Mouse (Mus musculus): ENCODE measurements around the gene Immp2l. TPM values are rescaled to one million over a fixed set of nuclear protein-coding genes. Genes with fewer than 3 reads are reported as not detected.

Immp2l gene
- polyA plus RNA-seq, 1 experiment from 2014 or later: 20.5 TPM

DNA sequence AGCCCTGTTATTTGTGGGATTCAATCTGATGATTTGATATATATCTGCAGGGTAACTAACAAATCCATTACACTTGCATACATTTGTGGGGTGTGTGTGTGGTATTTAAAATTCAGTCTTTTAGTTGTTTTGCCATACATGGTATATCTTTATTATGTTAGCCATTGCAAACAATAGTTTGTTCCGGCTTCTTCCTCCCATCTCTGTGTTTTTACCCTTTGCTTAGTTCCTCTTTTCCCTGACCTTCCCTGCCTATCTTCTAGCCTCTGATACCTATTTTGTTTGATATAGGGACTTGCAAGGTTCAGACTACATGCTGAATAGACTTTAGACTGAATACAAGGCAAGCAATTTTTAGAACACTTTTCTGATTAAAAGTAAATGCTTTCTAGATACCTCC lies 254.0 kb downstream of the Immp2l start:
- DNase-seq (ENCODE audit: low spot score) (no peak), ATAC-seq (replicated peaks; ENCODE audit: low FRiP score, low TSS enrichment, low read depth) (no peak)
- Histone ChIP-seq H3K9ac (ENCODE audit: low read length) (no peak overlapping the region), H3K9me3 (ENCODE audit: control insufficient read depth, low read length) (no peaks in the 10 kb centered on the region), H3K4me1 (replicated peaks; ENCODE audit: control insufficient read depth, insufficient read depth, low read length) (no peaks in the 10 kb centered on the region), H3K27me3 (replicated peaks; ENCODE audit: control insufficient read depth, insufficient read depth, low read length) (no peaks in the 10 kb centered on the region), H3K36me3 (ENCODE audit: control insufficient read depth, insufficient read depth, low read length) (no peaks in the 10 kb centered on the region), H3K27ac (ENCODE audit: low read depth) (no peak overlapping the region), H3K4me2 (ENCODE audit: low read length) (no peak overlapping the region), H3K4me3 (ENCODE audit: low read depth, low read length) (no peak overlapping the region)
- whole genome bisulfite sequencing: 91% methylated on average over 1 of the region's 1 CpGs

DNA sequence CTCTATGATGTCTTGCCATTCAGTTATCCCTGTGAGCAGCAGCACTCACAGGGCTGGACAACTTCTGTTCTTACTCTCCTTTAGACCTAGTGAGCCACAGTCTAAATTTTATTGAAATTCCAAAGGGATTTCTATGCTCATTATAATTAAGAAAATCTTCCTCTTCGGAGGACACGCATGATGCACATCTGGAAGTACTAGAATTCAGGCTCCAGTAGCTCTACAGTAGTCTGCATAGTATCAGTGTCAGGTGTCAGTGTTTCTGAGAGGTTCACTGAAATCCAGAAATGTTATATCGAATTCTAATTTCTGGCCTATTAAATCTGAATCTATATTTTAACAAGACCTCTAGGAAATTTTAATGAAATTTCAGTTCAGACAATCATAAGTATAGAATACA lies 265.2 kb downstream of the Immp2l start:
- WGBS: 73% methylated on average over 3 of the region's 3 CpGs
- Histone ChIP-seq H3K4me2 (ENCODE audit: low read length) (no peak overlapping the region), H3K27ac (ENCODE audit: low read depth) (no peak overlapping the region), H3K9me3 (ENCODE audit: control insufficient read depth, low read length) (no peaks in the 10 kb centered on the region), H3K4me1 (replicated peaks; ENCODE audit: control insufficient read depth, insufficient read depth, low read length) (peaks cover 4% of the 10 kb centered on the region; the same call in 1 of the 2 replicates), H3K9ac (ENCODE audit: low read length) (no peak overlapping the region), H3K4me3 (ENCODE audit: low read depth, low read length) (no peak overlapping the region), H3K36me3 (ENCODE audit: control insufficient read depth, insufficient read depth, low read length) (no peaks in the 10 kb centered on the region), H3K27me3 (replicated peaks; ENCODE audit: control insufficient read depth, insufficient read depth, low read length) (no peaks in the 10 kb centered on the region)
- DNase-seq (ENCODE audit: low spot score): no peak
- ATAC-seq (replicated peaks; ENCODE audit: low FRiP score, low TSS enrichment, low read depth): no peak

DNA sequence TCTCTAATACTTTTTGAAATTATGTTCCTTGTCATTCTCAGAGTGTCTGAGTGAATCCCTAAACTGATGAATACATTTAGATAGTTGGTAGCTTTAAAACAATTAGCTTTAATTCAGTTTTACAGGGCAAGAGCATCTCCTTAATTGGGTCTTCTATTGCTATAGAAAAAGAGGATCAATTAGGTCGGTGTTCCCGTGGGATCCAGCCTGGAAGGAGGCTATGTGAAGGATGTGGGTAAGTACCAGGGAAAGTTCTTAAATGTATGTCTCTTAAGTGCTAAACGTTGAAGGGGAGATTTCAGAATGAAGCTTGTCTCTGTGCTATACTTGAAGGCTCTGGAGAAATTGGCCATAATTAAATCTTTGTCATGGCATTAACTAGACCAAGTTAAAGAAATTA lies 283.1 kb downstream of the Immp2l start:
- H3K4me2 ChIP-seq (ENCODE audit: low read length): no peak overlapping the region
- no peaks in the 10 kb centered on the region for H3K27me3 ChIP-seq (replicated peaks; ENCODE audit: control insufficient read depth, insufficient read depth, low read length)
- H3K27ac ChIP-seq (ENCODE audit: low read depth): no peak overlapping the region
- H3K36me3 ChIP-seq (ENCODE audit: control insufficient read depth, insufficient read depth, low read length): no peaks in the 10 kb centered on the region
- DNase-seq (ENCODE audit: low spot score): no peak
- H3K4me1 ChIP-seq (replicated peaks; ENCODE audit: control insufficient read depth, insufficient read depth, low read length): no peaks in the 10 kb centered on the region
- H3K4me3 ChIP-seq (ENCODE audit: low read depth, low read length): no peak overlapping the region
- WGBS: 75% methylated on average over 3 of the region's 3 CpGs
- no peaks in the 10 kb centered on the region for H3K9me3 ChIP-seq (ENCODE audit: control insufficient read depth, low read length)
- H3K9ac ChIP-seq (ENCODE audit: low read length): no peak overlapping the region
- ATAC-seq (replicated peaks; ENCODE audit: low FRiP score, low TSS enrichment, low read depth): no peak

DNA sequence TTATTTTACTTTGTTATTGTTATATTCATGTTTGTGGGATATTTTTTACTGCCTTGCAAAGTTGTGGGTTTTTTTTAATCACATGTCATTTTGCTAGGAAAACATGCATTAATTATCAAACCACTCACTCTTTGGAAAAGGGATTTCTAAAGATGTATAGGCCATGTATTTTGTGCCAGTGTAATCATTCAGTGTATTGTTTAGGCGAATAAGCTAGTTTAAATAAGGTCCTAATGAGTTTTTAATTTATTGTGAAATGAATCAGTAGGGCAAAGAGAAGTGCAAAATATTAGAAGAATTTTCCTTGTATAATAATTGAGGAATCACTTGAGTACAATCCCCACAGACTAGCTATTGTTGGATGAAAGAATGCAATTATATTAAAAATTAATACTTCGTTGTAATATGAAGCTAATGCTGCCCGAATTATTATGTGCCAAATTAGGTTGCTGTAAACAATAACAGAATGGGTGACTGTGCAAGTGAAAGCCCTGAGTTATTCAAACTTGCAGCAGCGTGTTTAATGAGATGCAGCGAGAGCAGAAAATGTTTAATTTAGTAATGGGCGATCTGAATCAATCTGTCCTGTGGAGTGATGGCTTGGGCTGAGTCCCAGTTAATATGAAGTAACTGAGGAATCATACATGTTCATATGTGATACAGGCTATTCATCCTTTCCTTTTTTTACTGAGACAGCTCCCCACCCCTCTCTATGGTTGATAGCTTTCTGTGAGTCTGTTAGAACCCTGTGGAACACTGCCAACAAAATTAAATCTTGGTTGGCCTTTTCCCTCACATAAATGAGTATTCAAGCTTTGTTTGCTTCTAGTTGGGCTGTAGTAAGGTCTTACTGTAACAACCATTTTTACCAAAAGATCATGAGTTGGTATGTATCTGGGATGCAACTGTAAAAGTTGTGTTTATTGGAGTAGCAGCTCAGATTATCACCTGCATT lies 285.1 kb downstream of the Immp2l start:
- H3K27me3 ChIP-seq (replicated peaks; ENCODE audit: control insufficient read depth, insufficient read depth, low read length): no peaks in the 10 kb centered on the region
- no peak overlapping the region for H3K9ac ChIP-seq (ENCODE audit: low read length)
- DNase-seq (ENCODE audit: low spot score): no peak
- H3K4me2 ChIP-seq (ENCODE audit: low read length): no peak overlapping the region
- 87% methylated on average over 6 of the region's 6 CpGs for WGBS
- no peak for ATAC-seq (replicated peaks; ENCODE audit: low FRiP score, low TSS enrichment, low read depth)
- H3K9me3 ChIP-seq (ENCODE audit: control insufficient read depth, low read length): no peaks in the 10 kb centered on the region
- no peaks in the 10 kb centered on the region for H3K4me1 ChIP-seq (replicated peaks; ENCODE audit: control insufficient read depth, insufficient read depth, low read length)
- no peaks in the 10 kb centered on the region for H3K36me3 ChIP-seq (ENCODE audit: control insufficient read depth, insufficient read depth, low read length)
- no peak overlapping the region for H3K27ac ChIP-seq (ENCODE audit: low read depth)
- H3K4me3 ChIP-seq (ENCODE audit: low read depth, low read length): no peak overlapping the region

DNA sequence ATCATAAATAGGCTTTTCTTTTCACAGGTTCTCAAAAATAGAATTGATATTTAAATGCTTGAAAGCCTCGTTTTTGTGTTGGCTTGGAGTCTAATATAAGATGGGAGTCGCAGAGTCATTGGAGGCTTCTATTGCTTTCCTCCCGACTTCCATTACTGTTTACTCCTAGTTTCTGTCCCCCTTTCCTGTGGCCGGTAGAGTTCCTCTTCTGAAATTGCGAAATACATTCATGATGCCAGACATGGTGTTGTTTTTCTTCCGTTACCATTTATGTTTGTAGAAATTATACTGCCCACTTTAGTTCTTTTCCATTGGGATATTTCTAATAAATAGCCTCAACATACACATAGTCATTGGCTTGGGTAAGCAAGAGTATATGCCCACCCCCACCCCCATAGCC lies 289.5 kb downstream of the Immp2l start:
- 90% methylated on average over 6 of the region's 6 CpGs for WGBS
- Histone ChIP-seq H3K27me3 (replicated peaks; ENCODE audit: control insufficient read depth, insufficient read depth, low read length) (no peaks in the 10 kb centered on the region), H3K9me3 (ENCODE audit: control insufficient read depth, low read length) (no peaks in the 10 kb centered on the region), H3K36me3 (ENCODE audit: control insufficient read depth, insufficient read depth, low read length) (no peaks in the 10 kb centered on the region), H3K4me3 (ENCODE audit: low read depth, low read length) (no peak overlapping the region), H3K4me1 (replicated peaks; ENCODE audit: control insufficient read depth, insufficient read depth, low read length) (0 out of 2 replicates have a peak, but pooled peaks cover 3% of the 10 kb centered on the region), H3K4me2 (ENCODE audit: low read length) (no peak overlapping the region), H3K9ac (ENCODE audit: low read length) (no peak overlapping the region), H3K27ac (ENCODE audit: low read depth) (no peak overlapping the region)
- DNase-seq (ENCODE audit: low spot score): no peak
- no peak for ATAC-seq (replicated peaks; ENCODE audit: low FRiP score, low TSS enrichment, low read depth)

DNA sequence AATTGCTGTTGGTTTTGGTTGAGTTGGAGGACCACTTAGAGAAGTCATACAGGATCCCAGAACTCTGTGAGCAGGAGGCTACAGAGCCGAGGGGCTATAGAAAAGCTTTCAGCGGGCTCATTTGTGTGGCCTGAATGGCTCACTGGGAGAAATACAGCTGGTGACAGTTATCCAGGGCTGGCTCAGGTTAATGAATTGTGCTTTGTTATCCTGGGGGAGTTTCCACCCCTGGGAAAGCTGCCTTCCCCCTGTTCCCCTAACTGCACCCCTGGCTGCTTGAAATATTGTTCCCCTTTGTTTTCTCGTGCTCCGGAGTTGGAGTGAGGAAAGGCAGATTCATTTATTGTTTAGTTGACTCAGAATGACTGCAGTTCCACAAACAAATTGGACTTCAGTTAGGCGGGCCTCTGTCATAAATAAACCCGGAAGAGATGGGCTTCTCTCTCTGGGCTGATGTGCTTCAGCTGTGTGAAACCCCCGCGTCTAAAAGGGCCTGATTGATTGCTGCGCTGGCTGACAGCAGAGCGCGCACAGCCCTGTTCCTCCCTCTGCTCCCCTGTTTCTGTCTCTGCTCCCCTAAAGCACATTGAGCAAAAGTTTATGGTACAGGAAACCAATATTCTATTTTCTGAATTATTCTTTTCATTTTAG lies 291.0 kb downstream of the Immp2l start:
- 10% methylated on average over 11 of the region's 11 CpGs for WGBS
- no peaks in the 10 kb centered on the region for H3K9me3 ChIP-seq (ENCODE audit: control insufficient read depth, low read length)
- no peak overlapping the region for H3K27ac ChIP-seq (ENCODE audit: low read depth)
- no peak overlapping the region for H3K4me3 ChIP-seq (ENCODE audit: low read depth, low read length)
- DNase-seq (ENCODE audit: low spot score): peak; percentile 54
- ATAC-seq (replicated peaks; ENCODE audit: low FRiP score, low TSS enrichment, low read depth): no peak
- H3K27me3 ChIP-seq (replicated peaks; ENCODE audit: control insufficient read depth, insufficient read depth, low read length): no peaks in the 10 kb centered on the region
- H3K36me3 ChIP-seq (ENCODE audit: control insufficient read depth, insufficient read depth, low read length): no peaks in the 10 kb centered on the region
- no peak overlapping the region for H3K9ac ChIP-seq (ENCODE audit: low read length)
- 0 out of 2 replicates have a peak, but pooled peaks cover 3% of the 10 kb centered on the region for H3K4me1 ChIP-seq (replicated peaks; ENCODE audit: control insufficient read depth, insufficient read depth, low read length)
- H3K4me2 ChIP-seq (ENCODE audit: low read length): peak overlapping the region; percentile 25

DNA sequence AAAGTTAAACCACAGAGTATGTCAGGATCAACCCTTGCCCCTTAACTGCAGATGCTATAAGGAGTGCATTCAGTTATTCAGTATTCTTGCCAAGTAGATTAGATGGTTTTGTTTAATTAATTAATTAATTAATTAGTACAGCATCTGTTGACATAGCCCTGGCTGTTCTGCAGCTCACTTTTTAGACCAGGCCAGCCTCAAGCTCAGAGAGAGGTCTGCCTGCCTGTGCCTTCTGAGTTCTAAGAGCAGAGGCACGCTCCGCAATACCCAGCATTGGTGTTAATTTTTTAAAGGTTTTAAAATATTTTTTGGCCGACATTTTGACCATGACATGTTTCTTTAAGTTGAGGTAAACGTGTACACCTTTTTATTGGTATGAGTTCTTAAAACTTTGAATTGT lies 292.0 kb downstream of the Immp2l start:
- no peaks in the 10 kb centered on the region for H3K9me3 ChIP-seq (ENCODE audit: control insufficient read depth, low read length)
- DNase-seq (ENCODE audit: low spot score) (no peak), ATAC-seq (replicated peaks; ENCODE audit: low FRiP score, low TSS enrichment, low read depth) (no peak)
- no peaks in the 10 kb centered on the region for H3K27me3 ChIP-seq (replicated peaks; ENCODE audit: control insufficient read depth, insufficient read depth, low read length)
- no peak overlapping the region for H3K27ac ChIP-seq (ENCODE audit: low read depth)
- no peaks in the 10 kb centered on the region for H3K36me3 ChIP-seq (ENCODE audit: control insufficient read depth, insufficient read depth, low read length)
- no peak overlapping the region for H3K4me3 ChIP-seq (ENCODE audit: low read depth, low read length)
- H3K9ac ChIP-seq (ENCODE audit: low read length): no peak overlapping the region
- WGBS: 89% methylated on average over 4 of the region's 4 CpGs
- H3K4me1 ChIP-seq (replicated peaks; ENCODE audit: control insufficient read depth, insufficient read depth, low read length): 0 out of 2 replicates have a peak, but pooled peaks cover 3% of the 10 kb centered on the region
- H3K4me2 ChIP-seq (ENCODE audit: low read length): no peak overlapping the region

DNA sequence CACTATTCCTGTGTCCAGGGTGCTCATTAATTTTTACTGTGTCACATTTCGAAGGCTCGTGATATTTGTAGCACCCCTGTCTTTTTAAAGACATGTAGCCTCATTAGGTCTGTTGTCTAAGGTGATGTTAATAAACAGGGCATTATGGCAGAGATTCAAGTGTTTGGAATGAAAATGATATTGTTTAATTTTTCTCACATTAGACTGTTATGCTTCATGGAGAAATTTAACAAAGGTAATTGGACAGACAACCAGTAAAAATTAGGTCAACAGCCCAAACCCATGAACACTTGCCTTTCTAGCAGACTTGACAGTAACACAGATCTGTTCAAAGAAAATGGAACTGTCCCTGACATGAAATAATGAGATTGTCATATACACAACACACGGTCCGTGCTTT lies 292.5 kb downstream of the Immp2l start:
- WGBS: 96% methylated on average over 4 of the region's 4 CpGs
- Histone ChIP-seq H3K4me1 (replicated peaks; ENCODE audit: control insufficient read depth, insufficient read depth, low read length) (0 out of 2 replicates have a peak, but pooled peaks cover 3% of the 10 kb centered on the region), H3K36me3 (ENCODE audit: control insufficient read depth, insufficient read depth, low read length) (no peaks in the 10 kb centered on the region), H3K4me3 (ENCODE audit: low read depth, low read length) (no peak overlapping the region), H3K4me2 (ENCODE audit: low read length) (no peak overlapping the region), H3K27me3 (replicated peaks; ENCODE audit: control insufficient read depth, insufficient read depth, low read length) (no peaks in the 10 kb centered on the region), H3K9ac (ENCODE audit: low read length) (no peak overlapping the region), H3K27ac (ENCODE audit: low read depth) (no peak overlapping the region), H3K9me3 (ENCODE audit: control insufficient read depth, low read length) (no peaks in the 10 kb centered on the region)
- ATAC-seq (replicated peaks; ENCODE audit: low FRiP score, low TSS enrichment, low read depth) (no peak), DNase-seq (ENCODE audit: low spot score) (no peak)

Data from intestine, embryonic 14.5 days (tissue).